Mouse (Mus musculus): ENCODE results near the gene Tcf20. TPM values are rescaled to one million over a fixed set of nuclear protein-coding genes. Genes with fewer than 3 reads are reported as not detected.
A peak's percentile ranks its signal among the peaks of the same experiment; 100 is the strongest.

Gene Tcf20
- total RNA-seq, 2 experiments from 2014 or later = 28.9 to 33.6 TPM

- no peak overlapping the region for H3K4me3 ChIP-seq
- intact Hi-C loops (cut with DNase I) = no loop called here
- no peak overlapping the region for H3K27ac ChIP-seq
- TF ChIP-seq CTCF (IDR thresholded peaks at IDR 0.05) = no peak
- peak; percentile 23 for DNase-seq
These were observed 40.2 kb downstream of the Tcf20 start for GRCm38 (mm10) chr15:82947431-82947830.

- TF ChIP-seq CTCF (IDR thresholded peaks at IDR 0.05) = no peak
- no peak overlapping the region for H3K27ac ChIP-seq
- intact Hi-C loops (cut with DNase I) = no loop called here
- DNase-seq = no peak
- H3K4me3 ChIP-seq = no peak overlapping the region
These were observed 43.0 kb downstream of the Tcf20 start for GRCm38 (mm10) chr15:82944479-82945195.

- no peak for TF ChIP-seq CTCF (IDR thresholded peaks at IDR 0.05)
- Histone ChIP-seq H3K27ac (no peak overlapping the region), H3K4me3 (no peak overlapping the region)
- DNase-seq = no peak
- intact Hi-C loops (cut with DNase I) = no loop called here
These were observed 45.9 kb downstream of the Tcf20 start for GRCm38 (mm10) chr15:82941733-82942132.

GRCm38 (mm10) chr15:82940494-82941214 is 47.0 kb downstream of the Tcf20 start:
- TF ChIP-seq CTCF (IDR thresholded peaks at IDR 0.05) = no peak
- peak; percentile 34 for DNase-seq
- no peak overlapping the region for H3K27ac ChIP-seq
- intact Hi-C loops (cut with DNase I) = no loop called here
- H3K4me3 ChIP-seq = no peak overlapping the region

- TF ChIP-seq CTCF (IDR thresholded peaks at IDR 0.05) = no peak
- intact Hi-C loops (cut with DNase I) = no loop called here
- DNase-seq = peak; percentile 35
- Histone ChIP-seq H3K4me3 (peak overlapping the region; percentile 11; the same call in 1 of the 2 replicates), H3K27ac (no peak overlapping the region)
These were observed 49.5 kb downstream of the Tcf20 start for GRCm38 (mm10) chr15:82938155-82938569.

GRCm38 (mm10) chr15:82937428-82937992 is 50.2 kb downstream of the Tcf20 start:
- Histone ChIP-seq H3K4me3 (no peak overlapping the region), H3K27ac (no peak overlapping the region)
- intact Hi-C loops (cut with DNase I) = no loop called here
- TF ChIP-seq CTCF (IDR thresholded peaks at IDR 0.05) = no peak
- no peak for DNase-seq

DNA sequence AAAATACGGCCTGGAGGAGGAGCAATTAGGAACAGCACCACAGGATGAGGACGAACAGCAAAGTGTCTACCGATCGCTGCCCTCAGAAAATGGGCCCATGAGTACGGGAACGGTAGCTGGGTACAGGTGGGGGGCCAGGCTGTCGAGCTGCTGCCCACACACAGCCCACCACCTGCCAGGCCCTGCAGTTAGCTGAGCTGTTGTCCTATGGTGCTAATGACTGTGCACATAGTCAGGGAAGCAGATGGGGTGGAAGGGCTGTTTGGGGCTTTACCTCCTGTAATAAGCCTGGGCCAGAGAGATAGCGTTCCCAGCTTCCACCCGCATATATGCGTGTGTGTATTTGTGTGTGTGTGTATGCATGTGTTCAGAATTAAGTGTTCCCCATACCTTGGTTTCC is 52.7 kb downstream of the Tcf20 start:
- Histone ChIP-seq H3K27ac (no peak overlapping the region), H3K4me3 (no peak overlapping the region)
- intact Hi-C loops (cut with DNase I) = no loop called here
- DNase-seq = no peak
- no peak for TF ChIP-seq CTCF (IDR thresholded peaks at IDR 0.05)

- intact Hi-C loops (cut with DNase I) = no loop called here
- Histone ChIP-seq H3K4me3 (no peak overlapping the region), H3K27ac (no peak overlapping the region)
- DNase-seq = no peak
- TF ChIP-seq CTCF (IDR thresholded peaks at IDR 0.05) = no peak
These were observed 54.6 kb downstream of the Tcf20 start for GRCm38 (mm10) chr15:82932936-82933650.

DNA sequence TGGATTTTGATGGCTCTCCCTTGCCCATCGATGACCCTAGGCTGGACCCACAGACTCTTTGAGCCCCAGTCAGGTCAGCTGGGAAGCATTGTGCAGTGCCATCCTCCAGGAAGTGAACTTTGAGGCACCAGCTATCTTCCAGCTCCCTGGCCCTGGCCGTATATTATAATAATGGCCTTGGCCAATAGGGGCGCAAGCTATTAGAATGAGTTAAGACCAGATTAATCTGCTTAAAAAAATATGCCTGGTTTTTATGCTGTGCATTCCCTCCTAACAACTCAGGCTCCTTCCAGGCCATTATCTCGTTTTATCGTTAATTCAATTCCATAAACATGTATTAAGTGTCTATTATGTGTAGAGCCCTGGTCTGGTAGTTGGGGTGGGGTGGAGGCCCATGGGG is 56.2 kb downstream of the Tcf20 start:
- no peak for DNase-seq
- Histone ChIP-seq H3K4me3 (no peak overlapping the region), H3K27ac (no peak overlapping the region)
- no peak for TF ChIP-seq CTCF (IDR thresholded peaks at IDR 0.05)
- intact Hi-C loops (cut with DNase I) = no loop called here

DNA sequence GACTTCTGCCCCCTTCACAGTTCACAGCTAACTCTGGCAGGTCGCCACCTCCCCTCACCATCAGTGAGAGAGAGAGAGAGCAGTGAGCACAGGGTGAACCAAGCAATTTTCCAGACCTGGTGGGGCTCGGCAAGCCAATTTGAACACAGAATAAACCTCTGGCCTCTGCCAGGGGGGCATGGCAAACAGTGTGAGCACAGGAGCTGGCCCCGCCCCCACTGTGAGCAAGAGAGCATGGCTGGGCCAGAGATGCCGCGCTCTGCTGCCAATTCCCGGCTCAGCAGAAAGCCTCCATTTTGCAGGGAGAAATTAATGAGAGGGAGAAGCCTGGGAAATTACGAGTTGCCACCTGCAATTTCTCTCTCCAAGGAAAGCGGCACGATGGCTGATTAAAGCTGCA is 58.1 kb downstream of the Tcf20 start:
- peak; percentile 27 for DNase-seq
- intact Hi-C loops (cut with DNase I) = no loop called here
- TF ChIP-seq CTCF (IDR thresholded peaks at IDR 0.05) = no peak
- Histone ChIP-seq H3K27ac (no peak overlapping the region), H3K4me3 (no peak overlapping the region)

GRCm38 (mm10) chr15:82928844-82929243 is 58.8 kb downstream of the Tcf20 start:
- intact Hi-C loops (cut with DNase I) = no loop called here
- no peak for TF ChIP-seq CTCF (IDR thresholded peaks at IDR 0.05)
- H3K4me3 ChIP-seq = no peak overlapping the region
- DNase-seq = no peak
- no peak overlapping the region for H3K27ac ChIP-seq

DNA sequence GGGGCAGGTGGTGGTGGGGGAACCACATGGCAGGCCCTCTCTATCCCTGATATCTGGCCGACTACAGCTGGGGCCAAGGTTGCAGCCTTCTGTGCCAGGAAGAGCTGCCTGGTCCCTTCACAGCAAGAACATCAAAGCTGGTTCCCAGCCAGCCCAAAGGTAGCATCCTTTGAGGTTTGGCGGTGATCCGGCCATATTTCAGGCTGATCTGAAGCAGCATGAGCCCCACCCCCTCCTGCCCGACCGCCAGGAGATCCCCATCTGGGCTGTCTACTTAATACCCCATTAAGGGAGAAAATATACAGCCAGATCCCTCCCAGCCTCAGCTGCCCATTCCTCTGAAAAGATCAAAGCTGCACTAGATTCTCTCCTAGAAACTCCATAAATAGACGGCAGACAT is 59.6 kb downstream of the Tcf20 start:
- Histone ChIP-seq H3K27ac (no peak overlapping the region), H3K4me3 (no peak overlapping the region)
- TF ChIP-seq CTCF (IDR thresholded peaks at IDR 0.05) = no peak
- no peak for DNase-seq
- intact Hi-C loops (cut with DNase I) = no loop called here

DNA sequence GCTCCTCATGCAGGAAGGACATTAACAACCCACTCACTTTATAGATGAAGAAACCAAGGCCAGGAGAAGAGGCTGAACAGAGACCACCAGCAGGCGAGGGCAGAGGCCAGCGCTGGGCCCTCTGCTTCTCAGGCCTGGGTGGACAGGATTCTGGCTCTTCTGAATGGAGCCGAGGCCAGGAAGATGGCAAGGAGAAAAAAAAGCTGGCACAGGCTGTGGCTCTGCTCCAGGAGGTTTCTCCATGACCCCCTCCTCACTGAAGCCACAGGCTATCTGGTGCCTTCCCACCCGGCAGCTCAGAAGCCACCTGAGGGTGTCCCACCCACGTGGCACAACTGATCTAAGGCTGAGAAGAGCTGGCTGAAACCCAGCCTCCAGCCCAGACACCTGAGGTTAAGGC is 60.6 kb downstream of the Tcf20 start:
- no peak for DNase-seq
- intact Hi-C loops (cut with DNase I) = no loop called here
- Histone ChIP-seq H3K4me3 (no peak overlapping the region), H3K27ac (no peak overlapping the region)
- no peak for TF ChIP-seq CTCF (IDR thresholded peaks at IDR 0.05)

All from gastrocnemius, adult 2 months (tissue).